Mouse (Mus musculus): ENCODE measurements at regions not wholly inside any gene's neighbourhood (a gene's known extent, or its start where the extent isn't known, plus 50 kb on each side); places are given as distances from the start of the nearest gene placed in this dataset.

- Histone ChIP-seq H3K36me3 (no peaks in the 10 kb centered on the region), H3K9ac (no peak overlapping the region), H3K9me3 (no peaks in the 10 kb centered on the region), H3K27ac (no peak overlapping the region), H3K4me1 (no peaks in the 10 kb centered on the region), H3K4me3 (no peak overlapping the region), H3K27me3 (no peaks in the 10 kb centered on the region), H3K4me2 (no peak overlapping the region)
- 43% methylated on average over 2 of the region's 2 CpGs for WGBS
- ATAC-seq (ENCODE audit: insufficient number of reproducible peaks, insufficient read depth, low FRiP score, low TSS enrichment, low read depth) = no peak
Measured at GRCm38 (mm10) chr17:64454736-64455135, 123.0 kb upstream of the Pja2 start.

GRCm38 (mm10) chr17:64466273-64466672 is 134.3 kb upstream of the Man2a1 start:
- Histone ChIP-seq H3K27ac (no peak overlapping the region), H3K4me1 (peaks cover 12% of the 10 kb centered on the region; the same call in 1 of the 2 replicates), H3K4me2 (no peak overlapping the region), H3K9ac (no peak overlapping the region), H3K9me3 (no peaks in the 10 kb centered on the region), H3K4me3 (no peak overlapping the region), H3K36me3 (no peaks in the 10 kb centered on the region), H3K27me3 (no peaks in the 10 kb centered on the region)
- 79% methylated on average over 7 of the region's 7 CpGs for WGBS
- no peak for ATAC-seq (ENCODE audit: insufficient number of reproducible peaks, insufficient read depth, low FRiP score, low TSS enrichment, low read depth)

- Histone ChIP-seq H3K9me3 (no peaks in the 10 kb centered on the region), H3K27ac (no peak overlapping the region), H3K4me3 (no peak overlapping the region), H3K27me3 (no peaks in the 10 kb centered on the region), H3K4me2 (no peak overlapping the region), H3K4me1 (peaks cover 12% of the 10 kb centered on the region; the same call in 1 of the 2 replicates), H3K9ac (no peak overlapping the region), H3K36me3 (no peaks in the 10 kb centered on the region)
- WGBS = 70% methylated on average over 9 of the region's 9 CpGs
- ATAC-seq (ENCODE audit: insufficient number of reproducible peaks, insufficient read depth, low FRiP score, low TSS enrichment, low read depth) = no peak
Measured at GRCm38 (mm10) chr17:64466746-64467145, 133.8 kb upstream of the Man2a1 start.

GRCm38 (mm10) chr17:64467297-64467696 is 133.2 kb upstream of the Man2a1 start:
- H3K27me3 ChIP-seq = no peaks in the 10 kb centered on the region
- no peak overlapping the region for H3K27ac ChIP-seq
- no peak overlapping the region for H3K4me2 ChIP-seq
- no peaks in the 10 kb centered on the region for H3K36me3 ChIP-seq
- H3K9ac ChIP-seq = no peak overlapping the region
- 52% methylated on average over 10 of the region's 12 CpGs for WGBS
- H3K4me1 ChIP-seq = peaks cover 12% of the 10 kb centered on the region; the same call in 1 of the 2 replicates
- H3K4me3 ChIP-seq = no peak overlapping the region
- no peak for ATAC-seq (ENCODE audit: insufficient number of reproducible peaks, insufficient read depth, low FRiP score, low TSS enrichment, low read depth)
- no peaks in the 10 kb centered on the region for H3K9me3 ChIP-seq

GRCm38 (mm10) chr17:64469754-64470400 is 130.7 kb upstream of the Man2a1 start:
- no peak overlapping the region for H3K4me3 ChIP-seq
- no peaks in the 10 kb centered on the region for H3K9me3 ChIP-seq
- no peak overlapping the region for H3K27ac ChIP-seq

GRCm38 (mm10) chr17:64480607-64481038 is 119.9 kb upstream of the Man2a1 start:
- Histone ChIP-seq H3K27me3 (no peaks in the 10 kb centered on the region), H3K27ac (no peak overlapping the region), H3K4me2 (no peak overlapping the region), H3K9me3 (no peaks in the 10 kb centered on the region), H3K9ac (no peak overlapping the region), H3K4me1 (no peaks in the 10 kb centered on the region), H3K36me3 (no peaks in the 10 kb centered on the region), H3K4me3 (no peak overlapping the region)
- 31% methylated on average over 1 of the region's 1 CpGs for WGBS
- ATAC-seq (ENCODE audit: insufficient number of reproducible peaks, insufficient read depth, low FRiP score, low TSS enrichment, low read depth) = no peak

More at GRCm38 (mm10) chr17:64469754-64470400, 130.7 kb upstream of the Man2a1 start:
- Histone ChIP-seq H3K9ac (no peak overlapping the region), H3K4me1 (peaks cover 12% of the 10 kb centered on the region; the same call in 1 of the 2 replicates), H3K36me3 (no peaks in the 10 kb centered on the region), H3K4me2 (peak overlapping the region; percentile 32; the same call in 1 of the 2 replicates), H3K27me3 (no peaks in the 10 kb centered on the region)
- WGBS = 29% methylated on average over 12 of the region's 12 CpGs
- no peak for ATAC-seq (ENCODE audit: insufficient number of reproducible peaks, insufficient read depth, low FRiP score, low TSS enrichment, low read depth)

- Histone ChIP-seq H3K27me3 (no peaks in the 10 kb centered on the region), H3K9me3 (no peaks in the 10 kb centered on the region), H3K36me3 (no peaks in the 10 kb centered on the region), H3K27ac (no peak overlapping the region), H3K4me2 (no peak overlapping the region), H3K4me3 (no peak overlapping the region), H3K4me1 (no peaks in the 10 kb centered on the region), H3K9ac (no peak overlapping the region)
- 81% methylated on average over 4 of the region's 4 CpGs for WGBS
- no peak for ATAC-seq (ENCODE audit: insufficient number of reproducible peaks, insufficient read depth, low FRiP score, low TSS enrichment, low read depth)
Measured at GRCm38 (mm10) chr17:64484835-64485234, 115.7 kb upstream of the Man2a1 start.

- no peak overlapping the region for H3K4me3 ChIP-seq
- no peak overlapping the region for H3K4me2 ChIP-seq
- ATAC-seq (ENCODE audit: insufficient number of reproducible peaks, insufficient read depth, low FRiP score, low TSS enrichment, low read depth) = no peak
- no peaks in the 10 kb centered on the region for H3K9me3 ChIP-seq
- no peaks in the 10 kb centered on the region for H3K4me1 ChIP-seq
- H3K9ac ChIP-seq = no peak overlapping the region
- no peak overlapping the region for H3K27ac ChIP-seq
- WGBS = 89% methylated on average over 2 of the region's 2 CpGs
- no peaks in the 10 kb centered on the region for H3K27me3 ChIP-seq
- H3K36me3 ChIP-seq = no peaks in the 10 kb centered on the region
Measured at GRCm38 (mm10) chr17:64489769-64490335, 110.7 kb upstream of the Man2a1 start.

GRCm38 (mm10) chr17:64490664-64491063 is 109.9 kb upstream of the Man2a1 start:
- Histone ChIP-seq H3K4me1 (no peaks in the 10 kb centered on the region), H3K27ac (no peak overlapping the region), H3K9ac (no peak overlapping the region), H3K36me3 (no peaks in the 10 kb centered on the region), H3K9me3 (no peaks in the 10 kb centered on the region), H3K4me3 (no peak overlapping the region), H3K27me3 (no peaks in the 10 kb centered on the region), H3K4me2 (no peak overlapping the region)
- WGBS = 86% methylated on average over 7 of the region's 7 CpGs
- no peak for ATAC-seq (ENCODE audit: insufficient number of reproducible peaks, insufficient read depth, low FRiP score, low TSS enrichment, low read depth)

- Histone ChIP-seq H3K4me3 (no peak overlapping the region), H3K4me2 (no peak overlapping the region), H3K9ac (no peak overlapping the region), H3K27ac (no peak overlapping the region), H3K36me3 (no peaks in the 10 kb centered on the region), H3K4me1 (no peaks in the 10 kb centered on the region), H3K27me3 (no peaks in the 10 kb centered on the region), H3K9me3 (no peaks in the 10 kb centered on the region)
- ATAC-seq (ENCODE audit: insufficient number of reproducible peaks, insufficient read depth, low FRiP score, low TSS enrichment, low read depth) = peak; percentile 43; the same call in 1 of the 2 replicates
- WGBS = 64% methylated on average over 8 of the region's 10 CpGs
Measured at GRCm38 (mm10) chr17:64491922-64492353, 108.6 kb upstream of the Man2a1 start.

GRCm38 (mm10) chr17:64492614-64493269 is 107.8 kb upstream of the Man2a1 start:
- no peaks in the 10 kb centered on the region for H3K27me3 ChIP-seq
- H3K4me3 ChIP-seq = no peak overlapping the region
- no peak overlapping the region for H3K27ac ChIP-seq
- no peak overlapping the region for H3K9ac ChIP-seq
- H3K4me2 ChIP-seq = no peak overlapping the region
- 51% methylated on average over 9 of the region's 9 CpGs for WGBS
- no peaks in the 10 kb centered on the region for H3K4me1 ChIP-seq
- H3K36me3 ChIP-seq = no peaks in the 10 kb centered on the region
- no peaks in the 10 kb centered on the region for H3K9me3 ChIP-seq
- peak; percentile 48; the same call in 1 of the 2 replicates for ATAC-seq (ENCODE audit: insufficient number of reproducible peaks, insufficient read depth, low FRiP score, low TSS enrichment, low read depth)
